28 mouse cellular contexts compared by ENCODE assay signal in genomic region chr7:140190435-140190834, GRCm38 (mm10). TPM values are rescaled to one million over a fixed set of nuclear protein-coding genes. Genes with fewer than 3 reads are reported as not detected.
A peak's percentile ranks its signal among the peaks of the same experiment; 100 is the strongest.
DNase-seq lines count a peak whose midpoint lies in the region; ATAC-seq and TF ChIP-seq lines count a peak whose summit lies in the region.
"Had no signal": no experiment of that assay in that cellular context is flagged by ENCODE, and none has a peak within 500 bp of the region (broad histone marks: within the 10 kb centered on the region; RNA-seq: fewer than 3 reads in every experiment).

No protein-coding gene starts in this region.

- WGBS in heart, embryonic 11.5 days (ENCODE audit: insufficient replicate concordance): 86% methylated on average over 1 of the region's 1 CpGs
- WGBS in heart, embryonic 10.5 days: 88% methylated on average over 1 of the region's 1 CpGs
- WGBS in liver, postnatal 0 days (ENCODE audit: insufficient replicate concordance): 65% methylated on average over 1 of the region's 1 CpGs

- no peak overlapping the region for H3K27ac ChIP-seq in heart, embryonic 11.5 days (ENCODE audit: low read depth, low read length)
- H3K27ac ChIP-seq in heart, embryonic 10.5 days: no peak overlapping the region
- H3K27ac ChIP-seq in layer of hippocampus, adult 2 months: peak overlapping the region; percentile 92; the same call in 1 of the 2 replicates
- H3K27ac ChIP-seq in liver, postnatal 0 days (ENCODE audit: low read depth): no peak overlapping the region

- no peaks in the 10 kb centered on the region for H3K27me3 ChIP-seq in heart, embryonic 11.5 days (ENCODE audit: control insufficient read depth, insufficient read depth, low read length)
- H3K27me3 ChIP-seq in heart, embryonic 10.5 days (ENCODE audit: insufficient read depth, poor library complexity, severe bottlenecking): no peaks in the 10 kb centered on the region; the same call in 1 of the 2 replicates
- no peaks in the 10 kb centered on the region for H3K27me3 ChIP-seq in liver, postnatal 0 days (ENCODE audit: insufficient read depth, low read length)

- no peak overlapping the region for H3K9ac ChIP-seq in heart, embryonic 11.5 days (ENCODE audit: low read depth, low read length)
- no peak overlapping the region for H3K9ac ChIP-seq in liver, postnatal 0 days (replicated peaks)

- ATAC-seq in heart, embryonic 11.5 days (replicated peaks; ENCODE audit: insufficient number of reproducible peaks, low FRiP score, low TSS enrichment): no peak
- no peak for ATAC-seq in liver, postnatal 0 days
- ATAC-seq: activated CD4-positive, CD25-positive, alpha-beta regulatory T cell, adult 4 months; CD4-positive, CD25-positive, alpha-beta regulatory T cell, adult 4 months; Patski had no signal

- peak; percentile 59 for DNase-seq in heart, adult 11 months
- peak; percentile 66 for DNase-seq in heart, embryonic 10.5 days (ENCODE audit: low spot score)
- no peak for DNase-seq in heart, postnatal 4 days
- no peak for DNase-seq in layer of hippocampus, adult 2 months (ENCODE audit: low spot score in 2 of 2)
- no peak for DNase-seq in layer of hippocampus, adult 9-10 months (ENCODE audit: low spot score)
- DNase-seq in liver, postnatal 0 days: peak; percentile 10
- no peak for DNase-seq in liver
- DNase-seq: adrenal gland, adult 2 months; adrenal gland, adult 8-10 months; adrenal gland, postnatal 10 days; adrenal gland, postnatal 14 days; adrenal gland, postnatal 25 days; adrenal gland, postnatal 36 days; B cell, adult 2 months; cerebellum, adult 11 months; cerebellum, adult 11-12 months had no signal

- no peaks in the 10 kb centered on the region for H3K36me3 ChIP-seq in heart, embryonic 11.5 days (ENCODE audit: control insufficient read depth, insufficient read depth, low read length)
- no peaks in the 10 kb centered on the region for H3K36me3 ChIP-seq in heart, embryonic 10.5 days
- no peaks in the 10 kb centered on the region for H3K36me3 ChIP-seq in liver, postnatal 0 days (replicated peaks; ENCODE audit: insufficient read depth, low read length)
- H3K36me3 ChIP-seq: G1E had no signal

- no peak for TF ChIP-seq CTCF in layer of hippocampus, adult 2 months (conservative IDR thresholded peaks at IDR 0.05)
- no peak for TF ChIP-seq CTCF in liver, postnatal 0 days (IDR thresholded peaks at IDR 0.05; ENCODE audit: low read depth)

- H3K4me3 ChIP-seq in heart, embryonic 11.5 days (ENCODE audit: low read depth, low read length): no peak overlapping the region
- no peak overlapping the region for H3K4me3 ChIP-seq in heart, embryonic 10.5 days
- no peak overlapping the region for H3K4me3 ChIP-seq in layer of hippocampus, adult 2 months
- no peak overlapping the region for H3K4me3 ChIP-seq in liver, postnatal 0 days (ENCODE audit: low read depth, low read length)

- TF ChIP-seq EP300 in liver, postnatal 0 days (IDR thresholded peaks at IDR 0.05; ENCODE audit: low read depth): no peak

- no peak overlapping the region for H3K4me2 ChIP-seq in heart, embryonic 11.5 days
- no peak overlapping the region for H3K4me2 ChIP-seq in liver, postnatal 0 days (ENCODE audit: low read depth, low read length)

- no peaks in the 10 kb centered on the region for H3K4me1 ChIP-seq in heart, embryonic 11.5 days (ENCODE audit: control insufficient read depth, insufficient read depth, low read length)
- no peaks in the 10 kb centered on the region for H3K4me1 ChIP-seq in heart, embryonic 10.5 days
- no peaks in the 10 kb centered on the region for H3K4me1 ChIP-seq in liver, postnatal 0 days (ENCODE audit: insufficient read depth)

- no peaks in the 10 kb centered on the region for H3K9me3 ChIP-seq in heart, embryonic 11.5 days (replicated peaks; ENCODE audit: control insufficient read depth, low read length)
- no peaks in the 10 kb centered on the region for H3K9me3 ChIP-seq in heart, embryonic 10.5 days
- no peaks in the 10 kb centered on the region for H3K9me3 ChIP-seq in liver, postnatal 0 days (ENCODE audit: low read length)
- H3K9me3 ChIP-seq: G1E had no signal

RNA-seq across cellular contexts. Expression of gene Olfr524, which starts 15.3 kb away (rescaled TPM):
- not detected in 2 replicates for polyA plus RNA-seq in heart, embryonic 11.5 days (2014; fragmentation: Nextera tagmentation; extraction: Ambion mirVana)
- polyA plus RNA-seq in heart, embryonic 10.5 days (2016; fragmentation: Nextera tagmentation; extraction: Ambion mirVana): not detected in 2 replicates
- total RNA-seq in heart, postnatal 4 days (2021): not detected
- not detected for total RNA-seq in layer of hippocampus, adult 2 months (2021)
- polyA plus RNA-seq in liver, postnatal 0 days (2015; fragmentation: Nextera tagmentation; extraction: Ambion mirVana): not detected in 2 replicates
- total RNA-seq: adrenal gland, adult 18-20 months; adrenal gland, adult 2 months; adrenal gland, adult 8-10 months; adrenal gland, postnatal 10 days; adrenal gland, postnatal 14 days; adrenal gland, postnatal 25 days; adrenal gland, postnatal 36 days; adrenal gland, postnatal 4 days; CH12.LX; ES-E14; MEL had no signal
- polyA plus RNA-seq: adrenal gland, adult 2 months; brain, embryonic 14.5 days; C2C12; CD4-positive, CD25-positive, alpha-beta regulatory T cell, adult 4 months; G1E; Patski had no signal

RNA-seq across cellular contexts. Expression of gene Olfr523, which starts 17.4 kb away (rescaled TPM):
- not detected in 2 replicates for polyA plus RNA-seq in heart, embryonic 11.5 days (2014; fragmentation: Nextera tagmentation; extraction: Ambion mirVana)
- not detected in 2 replicates for polyA plus RNA-seq in heart, embryonic 10.5 days (2016; fragmentation: Nextera tagmentation; extraction: Ambion mirVana)
- total RNA-seq in heart, postnatal 4 days (2021): not detected
- total RNA-seq in layer of hippocampus, adult 2 months (2021): under 1 TPM; 0.10 to 0.20 TPM
- not detected in 2 replicates for polyA plus RNA-seq in liver, postnatal 0 days (2015; fragmentation: Nextera tagmentation; extraction: Ambion mirVana)
- total RNA-seq: adrenal gland, adult 18-20 months; adrenal gland, adult 2 months; adrenal gland, adult 8-10 months; adrenal gland, postnatal 10 days; adrenal gland, postnatal 14 days; adrenal gland, postnatal 25 days; adrenal gland, postnatal 36 days; adrenal gland, postnatal 4 days; CH12.LX; ES-E14; MEL had no signal
- polyA plus RNA-seq: activated CD4-positive, CD25-positive, alpha-beta regulatory T cell, adult 4 months; adrenal gland, adult 2 months; brain, embryonic 14.5 days; C2C12; CD4-positive, CD25-positive, alpha-beta regulatory T cell, adult 4 months; G1E; Patski had no signal

RNA-seq across cellular contexts. Expression of gene Olfr522, which starts 25.9 kb away (rescaled TPM):
- not detected in 2 replicates for polyA plus RNA-seq in heart, embryonic 11.5 days (2014; fragmentation: Nextera tagmentation; extraction: Ambion mirVana)
- polyA plus RNA-seq in heart, embryonic 10.5 days (2016; fragmentation: Nextera tagmentation; extraction: Ambion mirVana): not detected in 2 replicates
- not detected for total RNA-seq in heart, postnatal 4 days (2021)
- total RNA-seq in layer of hippocampus, adult 2 months (2021): not detected
- not detected in 2 replicates for polyA plus RNA-seq in liver, postnatal 0 days (2015; fragmentation: Nextera tagmentation; extraction: Ambion mirVana)
- total RNA-seq: adrenal gland, adult 18-20 months; adrenal gland, adult 2 months; adrenal gland, adult 8-10 months; adrenal gland, postnatal 10 days; adrenal gland, postnatal 14 days; adrenal gland, postnatal 25 days; adrenal gland, postnatal 36 days; adrenal gland, postnatal 4 days; CH12.LX; ES-E14; MEL had no signal
- polyA plus RNA-seq: activated CD4-positive, CD25-positive, alpha-beta regulatory T cell, adult 4 months; adrenal gland, adult 2 months; brain, embryonic 14.5 days; C2C12; CD4-positive, CD25-positive, alpha-beta regulatory T cell, adult 4 months; G1E; Patski had no signal

RNA-seq across cellular contexts. Expression of gene Cd163l1, which starts 27.6 kb away (rescaled TPM):
- polyA plus RNA-seq in heart, embryonic 11.5 days (2014; fragmentation: Nextera tagmentation; extraction: Ambion mirVana): not detected in 2 replicates
- polyA plus RNA-seq in heart, embryonic 10.5 days (2016; fragmentation: Nextera tagmentation; extraction: Ambion mirVana): not detected in 2 replicates
- under 1 TPM in 1 of 2 experiments, not detected in 1; 0.07 TPM for total RNA-seq in heart, postnatal 4 days (2021)
- under 1 TPM; 0.44 to 0.56 TPM for total RNA-seq in layer of hippocampus, adult 2 months (2021)
- polyA plus RNA-seq in liver, postnatal 0 days (2015; fragmentation: Nextera tagmentation; extraction: Ambion mirVana): 0.04 TPM in 1 of 2 replicates, not detected in the other
- total RNA-seq: adrenal gland, adult 18-20 months; adrenal gland, adult 2 months; adrenal gland, adult 8-10 months; adrenal gland, postnatal 14 days; adrenal gland, postnatal 25 days; adrenal gland, postnatal 36 days; adrenal gland, postnatal 4 days; CH12.LX; ES-E14; G1E; MEL had no signal
- polyA plus RNA-seq: adrenal gland, adult 2 months; brain, embryonic 14.5 days; C2C12; CD4-positive, CD25-positive, alpha-beta regulatory T cell, adult 4 months; G1E; Patski had no signal

RNA-seq across cellular contexts. Expression of gene Sprn, which starts 35.8 kb away (rescaled TPM):
- polyA plus RNA-seq in heart, embryonic 11.5 days (2014; fragmentation: Nextera tagmentation; extraction: Ambion mirVana): 0.04 TPM in 1 of 2 replicates, not detected in the other
- polyA plus RNA-seq in heart, embryonic 10.5 days (2016; fragmentation: Nextera tagmentation; extraction: Ambion mirVana): 0.10 TPM in 1 of 2 replicates, not detected in the other
- under 1 TPM; 0.17 to 0.27 TPM for total RNA-seq in heart, postnatal 4 days (2021)
- total RNA-seq in layer of hippocampus, adult 2 months (2021): 100 to 1,000 TPM; 177 to 178 TPM
- polyA plus RNA-seq in liver, postnatal 0 days (2015; fragmentation: Nextera tagmentation; extraction: Ambion mirVana): 0.08 TPM in 2 replicates
- total RNA-seq: CH12.LX, MEL had no signal
- polyA plus RNA-seq: activated CD4-positive, CD25-positive, alpha-beta regulatory T cell, adult 4 months; C2C12; CD4-positive, CD25-positive, alpha-beta regulatory T cell, adult 4 months; G1E had no signal

Comparison
In these comparisons a context has a peak if more than half of its experiments do, and no peak if none do; other contexts are left out.
1. DNase-seq: peak in heart, adult 11 months (single experiment), heart, embryonic 10.5 days (single experiment) and liver, postnatal 0 days (single experiment); none in heart, postnatal 4 days (single experiment), layer of hippocampus, adult 2 months (0 of 2), layer of hippocampus, adult 9-10 months (single experiment) and liver (single experiment).